Mouse (Mus musculus) forebrain, embryonic 11.5 days (tissue): Measurements from ENCODE around the gene Hes5. TPM values are rescaled to one million over a fixed set of nuclear protein-coding genes. Genes with fewer than 3 reads are reported as not detected.

Source experiments
- ATAC-seq: fragments of 200-750 bp; cut with Nextera tagmentation; replicated peaks from 2 replicates; pipeline ENCODE4 v1.8.0; 2017; ENCODE audit warnings: moderate TSS enrichment; ENCODE audit not compliant: low FRiP score
- DNase-seq: peaks from one replicate; pipeline ENCODE4 v3.0.0-alpha.2; 2017; ENCODE audit warnings: low spot score
- H3K27ac ChIP-seq: fragments of 300-500 bp; sonication (generic); 2 replicates; pipeline ENCODE4 v1.5.1; 2014; ENCODE audit warnings: low read depth, low read length
- H3K27me3 ChIP-seq: fragments of 300-500 bp; sonication (generic); 2 replicates; pipeline ENCODE4 v1.6.1; 2014; ENCODE audit warnings: mild to moderate bottlenecking, low read length, mixed read lengths; ENCODE audit not compliant: control insufficient read depth, insufficient read depth
- H3K36me3 ChIP-seq: fragments of 300-500 bp; sonication (generic); 2 replicates; pipeline ENCODE4 v1.6.1; 2014; ENCODE audit warnings: mild to moderate bottlenecking, low read length, moderate library complexity, mixed read lengths; ENCODE audit not compliant: control insufficient read depth, insufficient read depth
- H3K4me1 ChIP-seq: fragments of 300-500 bp; sonication (generic); replicated peaks from 2 replicates; pipeline ENCODE4 v1.6.1; 2014; ENCODE audit warnings: low read length, mixed read lengths; ENCODE audit not compliant: control insufficient read depth, insufficient read depth
- H3K4me2 ChIP-seq: fragments of 300-500 bp; sonication (generic); 2 replicates; pipeline ENCODE4 v1.6.1; 2014; ENCODE audit warnings: low read depth, mild to moderate bottlenecking, low read length, moderate library complexity, mixed read lengths; ENCODE audit not compliant: severe bottlenecking
- H3K4me3 ChIP-seq: fragments of 300-500 bp; sonication (generic); 2 replicates; pipeline ENCODE4 v1.5.1; 2014; ENCODE audit warnings: low read depth, low read length
- H3K9ac ChIP-seq: fragments of 300-500 bp; sonication (generic); 2 replicates; pipeline ENCODE4 v1.6.1; 2014; ENCODE audit warnings: low read length
- H3K9me3 ChIP-seq: fragments of 300-500 bp; sonication (generic); 2 replicates; pipeline ENCODE4 v1.6.1; 2016; ENCODE audit warnings: low read length, mixed read lengths; ENCODE audit not compliant: control insufficient read depth
- WGBS: fragments of 180-500 bp; shearing (Covaris S2); extraction: QIAGEN DNeasy Blood & Tissue Kit; methylation state at CpG from one replicate; pipeline ENCODE4 v1.1.7; 2014; 5-methylcytosine and 5-hydroxymethylcytosine counted together
- polyA plus RNA-seq: library from polyadenylated mRNA; unstranded; fragments of >200 nt; fragmentation: Nextera tagmentation; extraction: Ambion mirVana; gene quantifications from 2 replicates; pipeline ENCODE4 v1.2.1, GENCODE M21; 2014

Hes5 gene
- polyA plus RNA-seq, 1 experiment from 2014 or later: 313 TPM

- peaks cover 9% of the 10 kb centered on the region; the same call in 1 of the 2 replicates for H3K36me3 ChIP-seq
- no peak for DNase-seq
- WGBS: under 1% methylated on average over 36 of the region's 36 CpGs
- H3K27ac ChIP-seq: peak overlapping the region; percentile 98
- H3K9ac ChIP-seq: peak overlapping the region; percentile 99
- H3K27me3 ChIP-seq: peaks cover 5% of the 10 kb centered on the region; the same call in 1 of the 2 replicates
- H3K9me3 ChIP-seq: no peaks in the 10 kb centered on the region
- peak overlapping the region; percentile 87 for H3K4me2 ChIP-seq
- no peak for ATAC-seq
- H3K4me1 ChIP-seq: peaks cover 22% of the 10 kb centered on the region
- H3K4me3 ChIP-seq: peak overlapping the region; percentile 97
These were observed 4.0 kb downstream of the Hes5 start for GRCm38 (mm10) chr4:154964581-154965235.

DNA sequence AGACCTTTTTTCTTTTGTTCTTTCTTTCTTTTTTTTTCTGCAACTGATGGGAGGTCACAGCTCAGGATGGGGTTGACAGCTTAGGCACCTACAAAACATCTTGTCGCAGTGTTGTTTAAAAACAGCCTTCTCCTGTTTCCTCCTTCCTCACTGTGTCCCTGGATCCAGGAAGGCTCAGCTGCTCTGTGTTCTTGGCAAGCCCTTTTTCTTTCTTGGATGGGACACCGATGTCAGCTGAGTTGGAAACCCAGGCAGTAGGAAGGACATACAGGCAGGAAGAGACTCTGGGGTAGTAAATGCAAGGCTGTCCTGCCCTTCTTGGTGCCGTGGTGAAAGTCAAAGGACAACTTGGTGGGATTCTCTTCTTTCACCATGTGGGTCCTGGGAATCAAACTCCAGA, 5.1 kb downstream of the Hes5 start:
- Histone ChIP-seq H3K4me1 (peaks cover 14% of the 10 kb centered on the region; the same call in 1 of the 2 replicates), H3K4me2 (peak overlapping the region; percentile 87; the same call in 1 of the 2 replicates), H3K4me3 (peak overlapping the region; percentile 97; the same call in 1 of the 2 replicates), H3K27me3 (peaks cover 4% of the 10 kb centered on the region; the same call in 1 of the 2 replicates), H3K9me3 (no peaks in the 10 kb centered on the region), H3K27ac (no peak overlapping the region), H3K36me3 (peaks cover 14% of the 10 kb centered on the region; the same call in 1 of the 2 replicates), H3K9ac (no peak overlapping the region; the same call in 1 of the 2 replicates)
- no peak for DNase-seq
- WGBS: 73% methylated on average over 3 of the region's 3 CpGs
- no peak for ATAC-seq

DNA sequence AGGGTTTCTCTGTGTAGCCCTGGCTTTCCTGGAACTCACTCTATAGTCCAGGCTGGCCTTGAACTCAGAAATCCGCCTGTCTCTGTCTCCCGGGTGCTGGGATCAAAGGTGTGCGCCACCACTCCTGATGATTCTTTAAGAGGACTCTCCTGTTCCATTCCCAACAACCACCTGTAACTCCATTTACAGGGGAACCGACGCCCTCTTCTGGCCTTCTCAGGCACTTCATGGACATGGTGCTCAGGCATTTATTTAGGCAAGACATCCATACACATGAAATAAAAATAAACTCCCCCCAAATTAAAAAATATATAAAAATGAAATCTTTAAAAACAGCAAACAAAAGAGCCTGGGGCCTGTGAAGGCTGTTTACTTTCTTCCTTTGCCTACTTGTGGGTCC, 6.5 kb downstream of the Hes5 start:
- Histone ChIP-seq H3K4me3 (no peak overlapping the region), H3K27me3 (peaks cover 3% of the 10 kb centered on the region; the same call in 1 of the 2 replicates), H3K27ac (no peak overlapping the region), H3K36me3 (peaks cover 22% of the 10 kb centered on the region; the same call in 1 of the 2 replicates), H3K4me1 (peaks cover 14% of the 10 kb centered on the region; the same call in 1 of the 2 replicates), H3K4me2 (no peak overlapping the region), H3K9ac (no peak overlapping the region), H3K9me3 (no peaks in the 10 kb centered on the region)
- DNase-seq (peak; percentile 77), ATAC-seq (no peak)
- WGBS: 59% methylated on average over 5 of the region's 5 CpGs

DNA sequence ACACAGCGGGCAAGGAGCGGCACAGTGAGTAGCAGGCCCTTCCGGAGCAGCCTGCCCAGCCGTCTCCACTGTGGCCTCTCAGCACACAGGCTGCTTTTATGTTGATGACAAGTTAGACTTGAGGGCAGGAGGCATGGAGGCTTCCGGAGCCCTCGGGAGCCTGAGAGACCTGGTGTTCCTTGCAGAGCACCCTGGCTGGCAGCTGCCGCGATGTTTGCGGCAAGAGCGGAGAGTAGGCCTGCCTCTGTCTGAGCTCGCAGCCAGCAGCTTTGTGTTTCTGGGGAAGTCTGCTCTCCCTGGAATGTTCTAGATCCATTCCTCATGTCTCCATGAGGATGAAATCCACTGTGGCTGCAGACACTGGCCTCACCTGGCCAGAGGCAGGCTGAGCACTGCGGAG, 11.8 kb downstream of the Hes5 start:
- Histone ChIP-seq H3K4me1 (no peaks in the 10 kb centered on the region), H3K9me3 (no peaks in the 10 kb centered on the region), H3K27me3 (no peaks in the 10 kb centered on the region), H3K27ac (no peak overlapping the region), H3K9ac (no peak overlapping the region), H3K36me3 (peaks cover 38% of the 10 kb centered on the region), H3K4me2 (no peak overlapping the region), H3K4me3 (no peak overlapping the region)
- no peak for ATAC-seq
- DNase-seq: no peak
- 98% methylated on average over 12 of the region's 12 CpGs for WGBS

GRCm38 (mm10) chr4:154974163-154974611, 13.5 kb downstream of the Hes5 start:
- DNase-seq (no peak), ATAC-seq (no peak)
- 92% methylated on average over 11 of the region's 11 CpGs for WGBS
- H3K4me1 ChIP-seq: no peaks in the 10 kb centered on the region
- peaks cover 43% of the 10 kb centered on the region for H3K36me3 ChIP-seq
- H3K9ac ChIP-seq: no peak overlapping the region
- no peaks in the 10 kb centered on the region for H3K27me3 ChIP-seq
- H3K9me3 ChIP-seq: no peaks in the 10 kb centered on the region
- H3K27ac ChIP-seq: no peak overlapping the region
- no peak overlapping the region for H3K4me2 ChIP-seq
- no peak overlapping the region for H3K4me3 ChIP-seq

GRCm38 (mm10) chr4:154980110-154980509, 19.4 kb downstream of the Hes5 start:
- Histone ChIP-seq H3K27ac (no peak overlapping the region), H3K9me3 (no peaks in the 10 kb centered on the region), H3K9ac (no peak overlapping the region), H3K4me3 (no peak overlapping the region), H3K4me1 (peaks cover 2% of the 10 kb centered on the region; the same call in 1 of the 2 replicates), H3K36me3 (peaks cover 17% of the 10 kb centered on the region), H3K4me2 (no peak overlapping the region), H3K27me3 (peaks cover 6% of the 10 kb centered on the region; the same call in 1 of the 2 replicates)
- DNase-seq: no peak
- 85% methylated on average over 4 of the region's 4 CpGs for WGBS
- ATAC-seq: no peak

- Histone ChIP-seq H3K9me3 (no peaks in the 10 kb centered on the region), H3K4me3 (no peak overlapping the region), H3K27ac (no peak overlapping the region), H3K27me3 (peaks cover 6% of the 10 kb centered on the region; the same call in 1 of the 2 replicates), H3K36me3 (peaks cover 16% of the 10 kb centered on the region), H3K4me1 (peaks cover 5% of the 10 kb centered on the region; the same call in 1 of the 2 replicates), H3K9ac (no peak overlapping the region), H3K4me2 (no peak overlapping the region)
- WGBS: 91% methylated on average over 6 of the region's 6 CpGs
- no peak for DNase-seq
- ATAC-seq: no peak
These were observed 20.4 kb downstream of the Hes5 start for GRCm38 (mm10) chr4:154981076-154981475.

GRCm38 (mm10) chr4:154981530-154981929, 20.8 kb downstream of the Hes5 start:
- Histone ChIP-seq H3K9me3 (no peaks in the 10 kb centered on the region), H3K4me2 (no peak overlapping the region), H3K4me3 (no peak overlapping the region), H3K36me3 (peaks cover 12% of the 10 kb centered on the region), H3K4me1 (peaks cover 5% of the 10 kb centered on the region; the same call in 1 of the 2 replicates), H3K27me3 (peaks cover 6% of the 10 kb centered on the region; the same call in 1 of the 2 replicates), H3K27ac (no peak overlapping the region), H3K9ac (no peak overlapping the region)
- ATAC-seq (peak; percentile 49), DNase-seq (peak; percentile 78)
- WGBS: 60% methylated on average over 7 of the region's 7 CpGs
